Mouse (Mus musculus) kidney, adult 18-20 months (tissue): ENCODE measurements around the gene Gm4869.
"Not testable (repeated sequence)": the region's sequence is repeated elsewhere in the genome, so short reads cannot be mapped to it uniquely, and the experiment has no call there.

ENCODE experiments used
- DNase-seq: peaks from one replicate; pipeline ENCODE4 v3.0.0; 2021

Gene Gm4869

DNA sequence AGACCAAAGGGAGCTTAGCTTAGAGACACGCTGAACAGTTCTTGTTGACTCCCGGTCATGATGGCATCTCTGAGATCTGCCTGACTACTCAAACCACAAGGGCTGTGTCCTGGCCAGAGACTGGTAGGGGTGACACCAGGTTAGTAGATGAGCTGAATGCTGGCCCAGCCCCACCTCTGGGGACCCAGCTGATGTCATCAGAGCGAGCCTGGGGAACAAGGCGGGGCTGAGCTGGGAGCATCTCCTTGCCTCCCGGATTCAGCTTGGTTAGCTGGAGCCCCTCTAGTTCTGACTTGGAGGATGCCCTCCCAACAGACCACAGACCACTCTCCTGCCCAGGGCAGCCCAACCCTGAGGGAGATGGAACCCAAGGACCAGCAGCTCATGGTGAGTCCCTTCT is at the start of gene Gm4869:
TSS of gene Gm4869 (plus strand) at position 301 of the 400 bp plus-strand sequence.
- no peak for DNase-seq

DNA sequence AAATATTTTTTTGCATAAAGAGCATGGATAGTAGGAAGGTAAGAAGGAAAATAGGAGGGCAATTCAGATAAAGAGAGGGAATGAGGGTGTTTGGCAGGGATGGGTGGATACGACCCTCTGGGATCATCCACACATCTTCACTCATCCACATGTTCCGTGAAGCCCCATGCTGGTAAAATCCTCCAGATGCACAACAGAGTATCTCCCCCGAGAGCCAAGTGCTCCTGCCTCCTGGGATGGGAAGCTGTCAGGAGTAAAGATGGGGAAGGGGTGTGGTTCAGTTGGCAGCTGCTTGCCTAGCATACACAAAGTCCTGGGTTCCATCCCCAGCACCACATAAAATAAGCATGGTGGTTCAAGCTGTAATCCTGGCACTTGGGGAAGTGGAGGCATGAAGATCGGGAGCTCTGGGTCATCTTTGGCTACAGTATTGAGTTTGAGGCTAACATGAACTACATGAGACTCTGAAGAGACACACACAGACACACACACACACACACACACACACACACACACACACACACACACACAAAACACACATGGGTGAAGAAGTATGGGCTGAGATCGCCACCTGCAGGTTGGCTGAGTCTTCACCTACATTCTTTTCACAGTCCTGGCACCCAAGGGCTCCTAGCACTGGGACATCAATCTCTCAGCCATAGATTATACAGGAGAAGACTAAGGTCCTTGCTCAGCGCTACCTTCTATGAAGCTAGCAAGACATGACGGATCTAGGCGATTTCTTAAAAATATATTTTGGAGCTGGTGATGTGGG is 49.1 kb upstream of the Gm4869 start:
- peak; percentile 53 for DNase-seq

DNA sequence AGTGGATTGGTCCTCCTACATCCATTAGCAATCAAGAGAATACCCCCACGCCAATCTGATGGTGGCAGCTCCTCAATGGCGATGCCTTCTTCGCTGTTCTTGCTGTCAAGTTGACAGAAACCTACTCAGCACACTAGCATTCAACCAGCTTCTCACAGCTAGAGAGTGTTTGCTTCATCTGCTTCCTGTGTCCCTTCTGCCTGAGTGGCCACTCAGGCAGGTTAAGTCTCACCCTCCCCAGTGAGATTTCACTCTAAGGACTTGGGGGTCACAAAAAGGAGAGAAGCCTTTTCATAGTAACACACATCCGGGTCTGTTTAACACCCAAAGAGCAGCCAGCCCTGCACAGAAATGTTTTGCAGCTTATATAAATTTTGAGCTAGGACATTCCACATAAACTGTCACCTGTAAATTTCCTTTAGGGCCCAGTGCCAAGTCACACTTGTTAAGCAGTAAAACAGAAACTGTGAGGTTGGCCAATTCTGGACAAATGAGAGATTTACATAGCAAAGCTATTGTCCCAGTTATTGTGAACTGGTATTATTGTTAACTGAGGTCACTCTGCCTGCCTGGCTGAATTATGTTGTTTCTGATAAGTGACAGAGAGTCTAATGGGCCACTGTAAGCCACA is 42.7 kb upstream of the Gm4869 start:
- peak; percentile 25 for DNase-seq

DNA sequence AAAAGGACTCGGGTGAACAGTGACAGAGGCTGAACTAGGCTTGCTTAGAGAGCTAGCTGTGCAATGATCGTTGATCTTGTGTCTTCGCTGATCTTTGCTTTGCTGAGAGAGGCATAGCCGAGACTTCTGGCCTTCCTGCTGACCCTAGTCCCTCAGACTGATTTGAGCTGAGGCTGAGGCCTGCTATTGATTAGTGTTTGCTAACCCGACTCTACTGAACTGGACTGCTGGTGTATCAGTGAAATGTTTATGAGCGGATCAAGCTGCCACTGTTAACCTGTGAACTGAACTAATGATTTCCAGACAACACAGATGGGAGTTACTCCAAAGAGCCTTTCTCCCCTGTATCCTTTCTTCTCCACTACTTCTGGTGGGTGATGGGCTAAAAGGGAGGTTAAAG is 40.3 kb upstream of the Gm4869 start:
- DNase-seq, result no peak

DNA sequence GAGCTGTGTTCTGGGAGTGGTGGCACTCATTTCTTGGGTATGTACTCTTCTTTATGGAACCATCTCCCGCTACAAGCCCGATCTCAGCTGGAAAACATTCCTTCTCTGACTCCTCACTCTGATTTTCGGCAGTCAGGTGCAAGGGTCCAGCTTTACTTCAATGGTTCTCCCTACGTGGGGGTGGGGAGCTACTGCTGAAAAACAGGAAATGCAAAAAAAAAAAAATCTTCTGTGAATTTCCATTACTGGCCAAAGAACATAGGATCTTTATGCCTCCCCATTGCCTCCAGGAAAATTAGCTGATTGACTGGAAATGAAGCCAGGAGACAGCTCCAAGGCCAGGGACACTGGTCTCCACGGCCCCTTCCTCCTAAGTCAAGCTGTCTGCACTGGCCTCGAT is 38.8 kb upstream of the Gm4869 start:
- no peak for DNase-seq

DNA sequence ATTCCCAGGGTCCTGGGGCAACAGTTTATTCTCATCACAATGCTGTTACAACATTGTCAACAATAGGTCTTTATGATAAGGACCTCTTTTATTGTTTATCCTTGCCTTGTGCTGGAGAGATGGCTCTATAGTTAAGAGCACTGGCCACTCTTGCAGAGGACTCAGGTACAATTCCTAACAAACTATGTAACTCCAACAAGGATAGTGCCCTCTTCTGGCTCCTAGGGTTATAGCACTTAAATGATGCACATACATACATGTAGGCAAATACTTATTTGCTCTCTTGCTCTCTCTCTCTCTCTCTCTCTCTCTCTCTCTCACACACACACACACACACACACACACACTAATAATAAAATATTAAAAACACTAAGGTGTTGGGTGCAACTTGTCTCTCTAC is 36.6 kb upstream of the Gm4869 start:
- DNase-seq, result no peak

DNA sequence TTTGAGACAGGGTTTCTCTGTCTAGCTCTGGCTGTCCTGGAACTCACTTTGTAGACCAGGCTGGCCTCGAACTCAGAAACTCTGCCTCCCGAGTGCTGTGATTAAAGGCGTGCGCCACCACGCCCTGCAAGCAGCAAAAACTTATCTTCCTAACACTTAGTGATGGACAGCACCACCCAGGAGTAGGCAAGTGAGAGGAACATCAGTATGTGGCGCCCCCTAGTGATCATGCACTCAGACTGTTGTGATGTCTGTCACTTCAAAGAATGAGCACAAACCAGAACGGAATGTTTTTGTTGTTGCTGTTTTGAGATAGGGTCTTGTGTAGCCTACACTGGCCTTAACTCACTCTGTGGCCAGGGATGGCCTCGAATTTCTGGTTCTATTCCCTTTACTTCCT is 34.1 kb upstream of the Gm4869 start:
- DNase-seq, result peak; percentile 70

DNA sequence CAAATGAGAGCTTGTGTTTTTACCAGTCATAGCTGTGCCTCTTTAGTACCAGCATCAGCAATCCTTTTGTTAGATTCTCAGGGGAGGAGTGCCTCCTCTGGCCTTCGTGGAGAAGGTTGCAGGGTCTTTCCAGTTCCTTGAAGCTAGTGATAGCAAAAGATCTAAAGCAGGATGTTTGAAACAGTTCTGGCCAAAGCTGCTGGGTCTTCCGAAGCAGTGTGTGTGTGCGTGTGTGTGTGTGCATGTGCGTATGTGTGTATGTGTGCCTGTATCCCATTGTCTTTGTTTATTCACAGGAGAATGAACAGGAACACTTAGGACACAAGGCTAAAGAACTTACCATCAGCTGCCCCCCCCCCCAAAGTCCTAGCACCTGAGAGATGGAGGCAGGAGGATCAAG is 30.8 kb upstream of the Gm4869 start:
- no peak for DNase-seq

DNA sequence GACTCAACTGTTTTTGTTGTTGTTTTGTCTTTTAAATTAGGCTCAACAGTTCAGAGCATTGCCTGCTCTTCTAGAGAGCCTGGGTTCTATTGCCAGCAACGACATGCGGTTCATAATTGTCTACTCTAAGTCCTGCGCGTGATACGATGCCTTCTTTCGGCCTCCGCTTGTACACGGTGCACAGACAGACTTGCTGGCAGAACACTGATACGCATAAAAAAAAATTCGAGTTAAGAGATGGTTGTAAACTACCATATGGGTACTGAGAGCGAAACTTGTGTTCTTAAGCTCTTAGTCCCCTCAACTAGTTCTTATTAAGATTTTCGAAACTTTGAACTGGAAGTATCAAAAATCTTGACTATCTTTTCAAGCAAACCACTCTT is 27.3 kb upstream of the Gm4869 start:
- DNase-seq, result no peak

DNA sequence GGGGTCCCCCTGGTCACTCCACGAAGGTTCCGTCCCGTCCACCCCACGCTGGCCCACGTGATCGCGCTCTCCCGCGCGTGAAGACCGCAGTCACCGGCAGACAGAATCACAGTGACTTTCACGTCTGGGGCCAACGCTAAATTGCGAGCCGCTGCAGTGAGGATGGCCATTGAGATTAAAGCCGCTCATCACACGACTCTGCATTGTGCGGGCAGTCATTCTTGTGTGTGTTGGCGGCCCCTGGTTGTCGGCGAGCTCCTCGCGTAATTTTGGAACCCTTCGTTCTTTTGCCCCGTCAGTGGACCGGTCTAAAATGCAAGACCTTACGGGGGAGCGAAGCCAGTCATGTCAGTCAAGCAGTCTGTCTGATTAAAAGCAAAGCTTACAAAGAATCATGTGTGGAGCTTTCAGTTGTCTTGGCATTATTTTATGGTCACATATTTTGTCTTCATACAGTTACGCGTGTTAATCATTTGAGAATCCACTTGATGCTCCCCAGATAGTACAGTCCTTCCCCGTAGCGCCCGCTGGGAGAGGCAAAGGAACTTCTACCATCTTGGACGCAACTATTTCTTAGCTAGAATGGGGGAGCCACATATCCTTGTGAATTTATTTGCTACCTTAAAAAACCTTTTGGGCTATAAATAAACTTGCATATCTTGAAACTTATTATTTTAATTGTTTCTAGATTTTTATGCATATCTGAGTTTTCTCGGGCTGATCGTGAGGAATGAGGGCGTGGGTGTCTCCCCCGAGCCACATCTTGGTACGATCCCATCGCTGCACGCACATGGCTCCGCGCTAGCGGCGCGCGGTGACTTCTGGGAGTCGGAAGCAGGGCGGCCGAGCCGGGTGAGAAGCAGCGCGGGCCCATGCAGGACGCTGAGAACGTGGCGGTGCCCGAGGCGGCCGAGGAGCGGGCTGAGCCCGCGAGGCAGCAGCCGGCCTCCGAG is 26.7 kb upstream of the Gm4869 start, which contains the start of gene Eif3b:
TSS of gene Eif3b (plus strand) at position 840 of the 953 bp plus-strand sequence.
- peak; percentile 93 for DNase-seq

DNA sequence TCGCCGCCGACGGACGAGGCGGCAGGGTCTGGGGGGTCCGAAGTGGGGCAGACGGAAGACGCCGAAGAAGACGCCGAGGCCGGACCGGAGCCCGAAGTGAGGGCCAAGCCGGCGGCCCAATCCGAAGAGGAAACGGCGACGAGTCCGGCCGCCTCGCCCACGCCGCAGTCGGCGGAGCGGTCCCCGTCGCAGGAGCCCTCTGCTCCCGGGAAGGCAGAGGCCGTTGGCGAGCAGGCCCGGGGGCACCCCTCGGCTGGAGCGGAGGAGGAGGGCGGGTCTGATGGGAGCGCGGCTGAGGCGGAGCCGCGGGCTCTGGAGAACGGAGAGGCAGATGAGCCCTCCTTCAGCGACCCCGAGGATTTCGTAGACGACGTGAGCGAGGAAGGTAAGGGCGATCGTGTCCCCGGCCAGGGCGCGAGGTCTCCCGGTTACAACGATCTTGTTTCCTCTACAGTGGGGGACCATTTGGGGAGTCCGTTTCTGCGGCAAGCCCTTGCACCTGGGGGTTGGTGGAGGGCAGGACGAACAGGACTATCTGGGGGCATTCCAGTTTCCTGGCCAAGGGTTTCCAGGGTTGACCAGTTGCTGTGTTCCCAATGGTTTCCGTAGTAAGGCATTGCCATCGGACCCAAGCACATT is 25.9 kb upstream of the Gm4869 start:
- DNase-seq, result no peak

DNA sequence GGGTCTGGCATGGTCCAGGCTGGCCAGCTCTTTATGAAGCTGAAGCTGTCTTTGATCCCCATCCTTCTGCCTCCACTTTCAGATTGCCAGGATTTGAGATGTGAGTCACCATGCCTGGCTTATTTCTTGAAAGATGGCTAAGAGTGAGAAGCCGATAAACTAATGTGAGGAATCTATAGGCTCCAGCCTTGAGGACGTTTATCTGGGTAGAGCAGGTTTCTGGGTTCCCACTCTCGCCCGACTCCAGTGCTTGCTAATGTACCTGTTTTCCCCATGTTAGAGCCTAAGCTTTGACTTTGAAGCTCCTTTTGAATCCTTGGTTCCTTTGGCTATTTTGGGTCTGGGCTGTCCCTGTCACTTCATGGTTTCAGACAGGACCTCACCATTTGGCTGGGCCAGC is 24.8 kb upstream of the Gm4869 start:
- no peak for DNase-seq

DNA sequence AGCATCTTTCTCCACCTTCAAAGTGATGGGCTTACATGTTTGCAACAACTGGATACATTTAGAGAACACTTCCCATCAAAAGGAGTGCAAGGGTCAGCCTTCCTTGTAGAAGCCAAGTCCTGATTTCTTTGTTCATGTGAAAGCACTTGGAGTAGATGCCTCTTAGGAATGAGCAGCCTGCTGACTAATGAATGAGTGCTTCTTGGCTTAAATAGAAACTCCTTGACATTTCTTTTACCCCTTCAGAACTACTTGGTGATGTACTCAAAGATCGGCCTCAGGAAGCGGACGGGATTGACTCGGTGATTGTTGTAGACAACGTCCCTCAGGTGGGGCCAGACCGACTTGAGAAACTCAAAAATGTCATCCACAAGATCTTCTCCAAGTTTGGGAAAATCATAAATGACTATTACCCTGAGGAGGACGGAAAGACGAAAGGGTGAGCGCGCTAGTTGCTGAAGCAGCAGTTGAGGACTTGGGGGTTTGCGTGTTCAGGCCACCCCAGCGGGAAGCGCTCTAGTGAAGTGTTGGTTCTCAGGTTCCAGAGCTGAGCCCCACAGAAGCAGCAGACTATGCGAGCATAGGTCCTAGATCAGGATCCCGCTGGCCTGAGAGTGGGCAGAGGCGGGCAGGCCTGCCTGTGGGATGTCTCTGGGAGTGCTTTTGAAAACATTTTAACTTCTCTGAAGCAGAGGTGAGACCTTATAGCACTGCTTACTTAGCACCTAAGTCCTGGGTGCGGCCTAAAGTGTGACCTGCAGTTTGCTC is 20.2 kb upstream of the Gm4869 start:
- no peak for DNase-seq

DNA sequence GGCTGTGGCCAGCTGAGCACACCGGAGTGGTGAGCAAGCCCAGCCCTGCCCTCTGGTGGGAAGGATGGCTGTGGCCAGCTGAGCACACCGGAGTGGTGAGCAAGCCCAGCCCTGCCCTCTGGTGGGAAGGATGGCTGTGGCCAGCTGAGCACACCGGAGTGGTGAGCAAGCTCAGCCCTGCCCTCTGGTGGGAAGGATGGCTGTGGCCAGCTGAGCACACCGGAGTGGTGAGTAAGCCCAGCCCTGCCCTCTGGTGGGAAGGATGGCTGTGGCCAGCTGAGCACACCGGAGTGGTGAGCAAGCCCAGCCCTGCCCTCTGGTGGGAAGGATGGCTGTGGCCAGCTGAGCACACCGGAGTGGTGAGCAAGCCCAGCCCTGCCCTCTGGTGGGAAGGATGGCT is 6.3 kb upstream of the Gm4869 start:
- DNase-seq, result not testable (repeated sequence)

DNA sequence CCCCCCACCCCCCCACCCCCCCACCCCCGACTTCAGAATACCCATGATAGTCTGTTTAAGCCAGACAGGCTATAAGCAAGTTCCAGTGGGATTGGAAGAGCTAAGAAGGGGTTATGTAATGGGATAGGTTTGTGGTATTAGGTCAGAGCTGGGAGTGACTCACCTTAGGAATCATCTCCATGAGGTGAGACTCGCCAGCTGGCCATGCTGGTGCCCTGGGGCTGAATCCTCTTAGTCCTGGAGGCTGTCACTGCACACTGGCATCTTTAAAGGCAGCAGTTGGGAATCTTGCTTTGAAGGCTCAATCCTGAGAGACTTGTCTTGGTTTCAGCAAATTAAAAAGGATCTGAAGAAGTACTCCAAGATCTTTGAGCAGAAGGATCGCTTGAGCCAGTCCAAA is 4.0 kb upstream of the Gm4869 start:
- DNase-seq, result no peak

DNA sequence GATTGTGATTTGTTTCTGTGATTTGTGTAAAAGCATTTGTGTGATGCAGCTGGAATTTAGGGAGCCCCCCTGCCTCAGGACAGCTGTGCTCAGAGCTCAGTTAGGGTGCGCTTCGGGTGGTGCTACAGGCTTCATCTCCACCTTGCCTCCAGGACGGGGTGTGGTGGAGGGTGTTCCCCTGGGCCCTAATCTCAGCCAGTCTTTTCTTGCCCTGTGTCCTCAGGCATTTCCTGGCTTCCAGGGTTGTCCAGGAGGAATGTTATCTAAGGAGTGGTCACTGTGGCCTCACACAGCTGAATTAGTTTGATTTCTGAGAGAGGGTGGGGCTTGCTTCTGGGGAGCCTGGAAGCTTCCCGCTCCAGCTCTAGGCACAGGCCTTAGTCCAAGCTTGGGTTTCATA is 1.4 kb upstream of the Gm4869 start:
- DNase-seq, result no peak

DNA sequence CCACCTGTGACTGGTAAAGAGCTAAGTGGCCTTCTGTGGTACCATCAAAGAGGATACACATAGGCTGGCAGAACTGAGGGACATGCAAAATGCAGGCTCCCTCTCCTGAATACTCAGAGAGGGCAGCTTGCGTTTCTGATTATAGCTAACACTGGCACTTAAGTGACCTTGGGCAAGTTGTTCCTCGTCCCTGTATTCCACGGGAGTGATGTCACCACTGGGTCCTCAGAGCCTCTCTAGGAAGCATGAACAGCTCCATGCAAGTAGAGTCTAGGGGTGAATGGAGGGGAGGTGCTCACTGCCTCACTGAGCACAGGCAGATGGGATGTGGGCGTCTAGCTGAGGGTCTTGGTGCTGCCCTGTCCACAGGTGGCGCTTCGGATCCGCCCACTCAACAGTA is 609 bp downstream of the Gm4869 start:
- no peak for DNase-seq

DNA sequence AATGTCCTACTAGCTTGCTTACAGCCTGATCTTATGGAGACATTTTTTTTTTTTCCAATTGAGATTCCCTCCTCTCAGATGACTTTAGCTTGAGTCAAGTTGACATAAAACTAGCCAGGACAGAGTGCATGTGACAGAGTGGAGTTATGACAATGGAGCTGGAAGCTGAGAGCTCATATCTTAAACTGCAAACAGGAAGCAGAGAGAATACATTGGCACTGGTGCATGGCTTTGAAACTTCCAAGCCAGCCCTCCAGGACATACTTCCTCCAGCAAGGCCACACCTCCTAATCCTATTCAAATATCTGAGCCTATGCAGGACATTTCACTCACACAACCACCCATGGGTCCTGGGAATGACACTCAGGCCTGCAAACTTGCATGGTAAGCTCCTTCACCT is 9.0 kb downstream of the Gm4869 start:
- no peak for DNase-seq

DNA sequence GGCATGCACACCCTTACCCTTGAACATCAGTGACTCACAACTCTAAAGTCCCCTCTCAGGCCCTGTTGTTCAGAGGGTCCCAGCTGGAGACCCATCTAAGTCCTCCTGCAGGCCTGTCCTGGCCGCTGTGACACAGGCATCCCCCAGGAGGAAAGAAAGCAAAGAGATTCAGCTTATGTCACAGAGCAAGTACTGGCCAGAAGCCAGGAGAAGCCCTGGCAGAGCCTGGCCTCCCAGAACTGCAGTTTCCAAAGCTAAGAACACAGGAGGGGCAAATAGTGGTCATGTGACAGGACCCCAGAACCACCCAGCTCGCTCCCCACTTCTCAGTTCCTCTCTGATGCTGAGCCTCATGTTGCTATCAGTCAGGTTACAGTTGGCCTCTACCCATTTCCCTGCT is 10.0 kb downstream of the Gm4869 start:
- no peak for DNase-seq

DNA sequence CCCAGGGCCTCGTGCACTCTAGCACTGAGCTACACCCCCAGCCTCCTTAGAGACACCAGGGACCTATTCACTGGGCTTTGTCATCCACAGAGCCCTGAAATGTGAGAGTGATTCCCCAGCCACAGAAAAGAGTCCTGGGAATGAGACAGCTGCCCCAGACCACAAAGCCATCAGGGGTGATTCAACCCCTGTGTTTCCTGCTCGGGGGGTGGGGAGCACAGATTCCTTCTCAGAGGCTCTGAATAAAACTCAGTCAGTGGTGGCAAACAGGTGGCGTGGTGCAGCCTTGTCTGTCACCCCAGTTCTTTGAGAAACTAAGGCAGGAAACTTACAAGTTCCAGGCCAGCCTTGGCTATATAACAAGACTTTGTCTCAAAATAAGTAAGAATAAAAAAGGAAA is 16.0 kb downstream of the Gm4869 start:
- DNase-seq, result no peak

DNA sequence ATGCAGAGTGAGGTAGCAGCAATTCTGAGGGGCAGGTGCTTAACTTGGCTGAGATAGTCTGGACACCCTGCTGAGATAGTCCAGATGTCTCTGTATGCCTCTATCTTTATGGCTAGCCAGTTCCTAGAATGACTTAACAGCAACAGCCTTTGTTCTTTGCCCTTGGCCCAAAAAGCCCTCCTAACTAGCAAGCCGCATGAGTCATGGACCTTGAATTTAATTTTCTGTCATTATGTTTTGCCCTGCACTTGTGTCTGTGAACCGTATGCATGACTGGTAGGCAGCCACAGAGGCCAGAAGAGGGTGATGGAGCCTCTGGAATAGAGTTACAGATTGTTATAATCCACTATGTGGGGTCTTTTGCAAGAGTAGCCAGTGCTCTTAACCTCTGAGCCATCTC is 17.7 kb downstream of the Gm4869 start:
- not testable (repeated sequence) for DNase-seq

DNA sequence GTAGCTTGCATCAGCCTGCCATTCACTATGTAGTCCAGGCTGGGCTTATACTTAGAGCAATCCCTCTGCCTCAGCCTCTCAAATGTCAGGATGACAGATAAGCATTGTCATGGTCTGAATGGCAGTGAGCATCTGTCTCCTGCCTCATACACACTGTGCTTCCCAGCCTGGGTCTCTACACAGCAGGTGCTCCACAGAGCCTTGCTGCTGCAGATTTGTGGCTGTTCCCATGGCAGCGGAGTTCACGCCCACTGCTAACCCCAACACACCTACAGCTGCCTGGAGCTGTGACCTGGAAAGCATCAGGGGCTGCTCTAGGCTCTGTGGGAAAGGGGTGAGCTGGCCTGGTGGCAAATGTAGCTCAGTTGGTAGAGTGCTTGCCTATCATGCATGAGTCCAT is 19.5 kb downstream of the Gm4869 start:
- DNase-seq, result no peak
